Mouse (Mus musculus) brain, adult 10 weeks (tissue): Measurements from ENCODE around the gene Dennd2d. TPM values are rescaled to one million over a fixed set of nuclear protein-coding genes. Genes with fewer than 3 reads are reported as not detected.

Experiments used
- polyA plus RNA-seq: library from polyadenylated mRNA; stranded (reverse); fragments of 350-450 nt; fragmentation: Illumina TruSeq; extraction: RNeasy Lipid Tissue Mini Kit (QIAGEN cat#74804); gene quantifications from one replicate; pipeline ENCODE4 v1.2.3, GENCODE M21; 2015; ENCODE audit warnings: low read depth, low replicate concordance

Gene Dennd2d
- 0.62 TPM for polyA plus RNA-seq

DNA sequence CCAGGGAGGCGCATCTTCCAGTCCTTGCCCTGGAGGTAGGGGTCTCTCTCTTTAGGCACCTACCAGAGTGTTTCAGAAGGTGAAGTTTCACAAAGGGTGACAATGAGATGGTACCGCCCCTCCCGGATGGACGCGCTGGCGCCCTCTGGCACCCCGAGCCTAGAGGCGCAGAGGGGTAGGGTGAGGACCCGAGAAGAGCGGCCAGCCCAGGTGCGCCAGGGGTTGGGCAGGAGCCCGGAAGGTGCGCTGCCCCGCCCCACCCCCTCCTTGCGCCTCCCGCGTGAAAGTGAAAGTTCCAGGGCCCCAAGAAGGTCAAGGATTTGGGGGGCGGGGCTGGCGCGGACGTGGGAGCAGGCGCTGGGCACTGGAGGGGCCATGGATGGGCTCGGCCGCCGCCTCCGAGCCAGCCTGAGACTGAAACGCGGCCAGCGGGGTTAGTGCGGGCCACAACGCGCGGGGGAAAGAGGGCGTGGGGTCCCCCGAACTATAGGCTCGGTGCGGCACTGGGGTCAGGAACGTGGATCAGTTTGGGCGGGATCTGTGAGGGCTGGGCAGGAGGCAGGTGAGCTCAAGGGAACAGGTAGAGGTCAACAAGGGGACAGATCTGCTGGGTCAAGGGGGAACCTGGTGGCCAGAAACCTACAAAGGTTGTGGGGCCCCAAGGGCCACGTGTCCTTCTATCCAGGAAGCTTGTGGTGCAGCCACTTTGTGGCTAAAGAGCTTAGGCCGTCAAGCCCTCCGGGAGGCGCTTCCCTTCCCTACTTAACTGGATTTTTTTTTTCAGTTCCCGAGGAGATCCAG, at the start of gene Dennd2d:
Dennd2d (plus strand) TSS at position 125 of the 801 bp plus-strand sequence.

DNA sequence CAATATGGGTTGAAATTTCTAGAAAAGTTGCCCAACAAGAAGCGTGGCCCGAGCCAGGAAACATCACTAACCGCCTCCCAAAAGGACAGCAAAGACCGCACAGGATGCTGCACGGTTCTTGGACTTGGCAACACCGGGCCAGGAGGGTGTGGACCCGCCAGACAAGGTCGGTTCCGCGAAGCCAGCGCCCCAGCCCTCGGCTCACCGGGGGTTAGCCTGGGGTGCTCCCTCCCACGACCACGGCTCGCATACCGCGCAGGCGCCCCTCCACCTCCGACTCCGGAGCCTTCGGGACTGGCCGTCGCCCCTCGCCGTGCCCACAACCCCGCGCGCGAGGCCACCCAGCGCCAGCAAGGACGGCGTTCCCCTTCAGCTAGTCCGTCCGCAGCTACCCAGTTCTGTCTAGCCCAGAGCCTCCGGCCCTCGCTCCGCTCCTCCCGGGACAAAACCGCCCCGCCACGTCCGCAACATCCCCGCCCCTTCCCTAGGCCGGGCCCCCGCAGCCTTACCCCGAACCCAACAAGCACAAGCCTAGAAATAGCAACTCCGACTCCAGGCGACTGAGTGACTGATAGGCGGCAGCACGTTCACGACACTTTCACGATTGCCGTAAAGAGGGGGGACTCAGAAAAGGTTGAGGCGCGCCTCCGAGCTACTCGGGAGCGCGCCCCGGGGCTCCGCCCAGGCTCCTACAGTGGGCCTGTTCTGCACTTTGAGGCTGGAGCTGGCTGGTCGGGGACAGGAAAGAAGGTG, 65.1 kb downstream of the Dennd2d start, which contains the start of the genes Dram2 and Cept1:
Dram2 (plus strand) TSS at position 628 of the 753 bp plus-strand sequence.
Cept1 (minus strand) TSS at position 632 of the 753 bp plus-strand sequence.

Other genes starting within 250 kb of the Dennd2d start
- not detected for gene Chil6, start 76.2 kb upstream of the Dennd2d start, polyA plus RNA-seq
- gene Dram2, start 65.4 kb downstream of the Dennd2d start, polyA plus RNA-seq, result 46.2 TPM
- 83.1 TPM for gene Cept1, start 65.4 kb downstream of the Dennd2d start, polyA plus RNA-seq
- gene Lrif1, start 202.6 kb downstream of the Dennd2d start, polyA plus RNA-seq, result 37.7 TPM